Mouse (Mus musculus): Measurements from ENCODE around the gene Fga.

Gene Fga

DNA sequence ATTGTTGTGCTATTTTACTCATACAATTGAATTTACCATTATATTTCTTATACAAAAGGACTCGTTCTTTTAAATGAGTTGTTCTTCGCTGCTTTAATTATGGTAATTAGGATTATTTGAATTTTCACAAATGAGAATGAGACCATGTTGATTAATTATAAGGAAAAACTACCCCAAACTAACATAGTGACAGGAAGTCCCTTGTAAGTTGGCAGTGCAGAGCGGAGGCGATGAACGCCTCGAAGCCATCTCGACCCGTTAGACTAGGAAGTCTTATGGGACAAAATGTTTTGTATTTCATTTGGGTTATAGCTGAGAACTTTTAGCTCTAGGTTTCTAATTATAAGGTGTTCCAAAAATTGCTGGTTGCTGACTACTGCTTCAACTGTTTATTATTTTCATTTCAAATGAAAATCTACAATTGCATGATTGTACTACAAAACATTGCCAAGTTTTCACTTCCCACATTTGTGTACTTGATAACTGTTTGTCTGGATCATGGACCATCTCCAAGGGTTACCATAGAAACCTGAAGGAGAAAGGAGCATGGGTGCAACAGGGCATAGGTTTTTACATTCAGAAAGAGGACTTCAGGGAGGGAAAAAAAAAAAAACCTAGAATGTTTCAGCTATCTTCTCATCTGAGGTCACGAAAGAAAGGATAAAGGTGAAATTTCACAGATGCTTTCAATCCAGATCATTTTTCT, 1.8 kb downstream of the Fga start:
- DNase-seq (ENCODE audit: low read depth): no peak

DNA sequence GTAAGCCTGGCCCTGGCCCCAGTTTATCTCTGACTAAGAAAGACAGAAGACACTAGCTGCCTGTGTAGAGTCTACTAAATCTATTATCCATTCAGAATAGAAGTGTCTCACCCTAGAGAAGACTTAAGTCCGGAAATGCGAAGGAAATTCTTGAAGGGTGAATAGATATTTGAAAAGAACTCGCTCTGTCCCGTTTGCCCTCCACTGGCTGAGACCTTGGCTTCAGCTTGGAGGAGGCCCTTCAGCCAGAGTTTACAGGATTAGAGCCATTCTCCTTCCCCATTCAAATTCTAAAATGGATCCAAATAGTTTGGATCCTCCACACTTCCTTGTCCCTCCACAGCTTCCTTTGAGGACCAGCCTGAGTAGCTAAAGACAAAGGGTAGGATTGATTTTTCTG, 4.5 kb downstream of the Fga start:
- DNase-seq (ENCODE audit: low read depth): no peak

DNA sequence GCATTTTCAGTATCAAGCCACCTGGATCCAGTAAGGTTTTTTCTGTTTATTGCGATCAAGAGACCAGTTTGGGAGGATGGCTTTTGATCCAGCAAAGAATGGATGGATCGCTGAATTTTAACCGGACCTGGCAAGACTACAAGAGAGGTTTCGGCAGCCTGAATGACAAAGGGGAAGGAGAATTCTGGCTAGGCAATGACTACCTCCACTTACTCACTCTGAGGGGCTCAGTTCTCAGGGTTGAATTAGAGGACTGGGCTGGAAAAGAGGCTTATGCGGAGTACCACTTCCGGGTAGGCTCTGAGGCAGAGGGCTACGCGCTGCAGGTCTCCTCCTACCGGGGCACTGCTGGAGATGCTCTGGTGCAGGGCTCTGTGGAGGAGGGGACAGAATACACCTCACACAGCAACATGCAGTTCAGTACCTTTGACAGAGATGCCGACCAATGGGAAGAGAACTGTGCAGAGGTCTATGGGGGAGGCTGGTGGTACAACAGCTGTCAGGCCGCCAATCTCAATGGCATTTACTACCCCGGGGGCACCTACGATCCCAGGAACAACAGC, 7.0 kb downstream of the Fga start:
- DNase-seq (ENCODE audit: low read depth): no peak

DNA sequence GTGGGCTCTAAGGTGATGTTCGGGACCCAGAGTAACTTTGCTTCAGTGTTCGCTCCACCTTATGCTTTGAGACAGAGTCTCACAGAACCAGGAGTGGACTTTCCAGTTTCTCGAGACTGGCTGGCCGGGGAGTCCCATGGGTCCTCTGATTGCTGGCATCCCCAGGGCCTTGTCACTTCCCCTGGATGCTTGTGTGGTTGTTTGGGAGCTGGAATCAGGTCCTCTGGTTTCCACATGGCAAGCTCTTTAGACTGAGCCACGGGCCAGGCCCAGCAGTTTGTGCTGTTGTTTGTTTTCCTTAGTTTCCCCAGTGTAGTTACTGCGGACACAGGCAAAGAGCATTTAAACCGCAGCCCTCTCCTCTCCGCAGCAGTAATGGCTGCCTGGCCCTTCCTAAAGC, 7.9 kb downstream of the Fga start:
- no peak for DNase-seq (ENCODE audit: low read depth)

DNA sequence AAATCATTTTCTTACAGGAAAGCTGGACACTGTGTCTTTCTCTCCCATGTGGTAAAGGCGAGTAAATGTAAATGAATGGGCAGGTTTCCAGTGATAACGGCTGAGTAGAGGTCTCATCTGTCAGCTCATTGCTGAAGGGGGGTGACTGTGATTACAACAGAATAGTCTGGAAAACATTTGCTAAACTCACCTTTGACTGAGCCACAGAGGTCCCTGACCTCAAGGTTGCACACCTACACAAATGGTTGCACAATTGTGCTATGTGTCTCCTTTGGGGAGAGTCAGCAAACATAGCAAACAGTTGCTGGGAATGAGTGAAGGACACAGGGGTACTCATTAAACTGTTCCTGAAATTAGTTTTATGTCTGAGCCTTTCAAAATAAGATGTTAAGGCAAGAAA, 13.0 kb downstream of the Fga start:
- DNase-seq (ENCODE audit: low read depth): no peak

- no peak for DNase-seq (ENCODE audit: low read depth)
Observed at GRCm38 (mm10) chr3:83039666-83040065, 13.8 kb downstream of the Fga start.

GRCm38 (mm10) chr3:83042451-83042850, 16.6 kb downstream of the Fga start:
- no peak for DNase-seq (ENCODE audit: low read depth)

GRCm38 (mm10) chr3:83046649-83047048, 20.8 kb downstream of the Fga start:
- no peak for DNase-seq (ENCODE audit: low read depth)

DNA sequence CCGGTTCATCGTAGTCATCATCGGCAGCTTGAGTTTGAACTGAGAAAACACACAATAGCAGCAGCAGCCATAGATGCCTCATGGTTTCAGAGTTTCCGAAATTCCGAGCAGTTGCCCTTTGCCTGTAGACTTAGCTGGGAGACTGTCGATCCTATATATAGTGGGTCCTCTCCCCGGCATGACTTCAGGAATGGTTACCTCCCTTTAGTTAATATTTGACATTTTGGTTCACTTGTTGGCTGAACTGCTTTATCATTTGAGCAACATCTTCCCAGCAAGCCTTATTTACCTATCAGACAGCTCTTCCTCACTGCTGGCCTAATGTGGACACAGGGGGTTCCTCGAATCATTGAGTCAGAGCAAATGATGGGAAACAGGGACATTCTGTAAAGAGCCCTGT, 23.8 kb downstream of the Fga start, which contains the start of gene Fgb:
TSS of gene Fgb (minus strand) at position 184 of the 400 bp plus-strand sequence.
- no peak for DNase-seq (ENCODE audit: low read depth)

DNA sequence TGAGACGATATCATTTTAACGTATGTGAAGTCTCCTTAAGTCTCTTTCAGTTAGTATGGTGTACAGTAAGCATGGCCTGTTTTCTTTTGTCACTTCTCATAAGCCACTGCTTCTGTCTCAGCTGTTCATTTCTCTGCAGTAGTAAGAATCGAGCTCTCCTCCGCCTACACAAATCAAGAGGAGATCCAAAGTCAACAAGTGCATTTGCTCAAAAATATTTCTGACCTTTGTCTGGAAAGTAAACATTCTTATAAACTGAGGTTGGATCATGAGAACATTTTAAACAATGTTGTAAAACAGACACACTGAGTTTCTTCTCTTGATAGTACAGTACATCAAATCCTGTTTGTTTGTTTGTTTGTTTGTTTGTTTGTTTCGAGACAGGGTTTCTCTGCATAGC, 24.8 kb downstream of the Fga start:
- DNase-seq (ENCODE audit: low read depth): no peak

DNA sequence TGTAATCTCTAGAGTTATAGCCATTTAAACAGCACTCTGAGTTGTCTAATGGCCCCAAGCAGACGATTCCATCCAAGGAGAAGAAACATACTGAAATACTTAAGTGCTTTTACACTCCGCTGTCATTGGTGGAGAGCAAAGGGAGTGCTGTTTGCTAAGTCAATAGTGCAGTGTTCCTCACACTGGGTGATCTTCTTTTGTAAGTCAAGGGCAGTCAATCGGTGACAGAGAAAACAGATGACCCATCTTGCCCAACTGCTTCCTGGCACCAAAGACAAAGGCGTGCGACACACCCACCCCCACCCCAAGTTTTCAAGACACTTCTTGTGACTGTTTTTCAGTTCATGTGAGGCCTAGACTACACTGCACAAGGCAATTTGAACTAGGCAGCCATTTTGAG, 26.2 kb downstream of the Fga start:
- DNase-seq (ENCODE audit: low read depth): no peak

GRCm38 (mm10) chr3:83053126-83053525, 27.2 kb downstream of the Fga start:
- no peak for DNase-seq (ENCODE audit: low read depth)

DNA sequence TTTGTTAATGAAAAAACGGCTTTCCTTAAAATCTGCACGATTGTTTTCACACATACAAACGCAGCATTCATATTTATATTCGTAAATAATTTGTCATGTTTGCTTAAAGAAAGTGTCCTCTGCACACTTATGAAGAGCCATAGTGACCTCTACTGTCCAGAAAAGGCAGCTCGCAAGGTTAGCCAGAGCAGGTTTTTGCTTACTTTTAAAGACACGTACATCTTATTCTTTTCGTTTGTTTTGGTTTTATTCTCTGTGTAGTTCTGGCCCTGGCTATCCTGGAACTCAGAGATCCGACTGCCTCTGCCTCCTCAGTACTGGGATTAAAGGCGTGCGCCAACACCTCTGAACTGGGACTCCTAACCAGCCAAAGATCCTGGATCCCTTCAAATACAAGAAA, 27.9 kb downstream of the Fga start:
- DNase-seq (ENCODE audit: low read depth): peak; percentile 63

DNA sequence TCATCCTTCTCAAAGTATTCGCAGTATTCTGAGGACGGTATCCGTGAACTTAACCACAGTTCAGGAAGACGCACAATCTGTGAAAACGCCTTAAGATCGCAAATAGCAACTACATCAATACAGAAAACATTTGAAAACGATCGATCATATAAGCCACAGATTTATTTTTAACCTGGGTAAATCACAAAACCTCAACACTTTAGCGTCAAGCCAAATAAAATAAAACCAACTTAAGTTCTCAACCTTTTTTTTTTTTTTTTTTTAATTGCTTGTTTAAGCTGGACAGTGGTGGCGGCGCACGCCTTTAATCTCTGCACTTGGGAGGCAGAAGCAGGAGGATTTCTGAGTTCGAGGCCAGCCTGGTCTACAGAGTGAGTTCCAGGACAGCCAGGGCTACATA, 28.9 kb downstream of the Fga start:
- no peak for DNase-seq (ENCODE audit: low read depth)

DNA sequence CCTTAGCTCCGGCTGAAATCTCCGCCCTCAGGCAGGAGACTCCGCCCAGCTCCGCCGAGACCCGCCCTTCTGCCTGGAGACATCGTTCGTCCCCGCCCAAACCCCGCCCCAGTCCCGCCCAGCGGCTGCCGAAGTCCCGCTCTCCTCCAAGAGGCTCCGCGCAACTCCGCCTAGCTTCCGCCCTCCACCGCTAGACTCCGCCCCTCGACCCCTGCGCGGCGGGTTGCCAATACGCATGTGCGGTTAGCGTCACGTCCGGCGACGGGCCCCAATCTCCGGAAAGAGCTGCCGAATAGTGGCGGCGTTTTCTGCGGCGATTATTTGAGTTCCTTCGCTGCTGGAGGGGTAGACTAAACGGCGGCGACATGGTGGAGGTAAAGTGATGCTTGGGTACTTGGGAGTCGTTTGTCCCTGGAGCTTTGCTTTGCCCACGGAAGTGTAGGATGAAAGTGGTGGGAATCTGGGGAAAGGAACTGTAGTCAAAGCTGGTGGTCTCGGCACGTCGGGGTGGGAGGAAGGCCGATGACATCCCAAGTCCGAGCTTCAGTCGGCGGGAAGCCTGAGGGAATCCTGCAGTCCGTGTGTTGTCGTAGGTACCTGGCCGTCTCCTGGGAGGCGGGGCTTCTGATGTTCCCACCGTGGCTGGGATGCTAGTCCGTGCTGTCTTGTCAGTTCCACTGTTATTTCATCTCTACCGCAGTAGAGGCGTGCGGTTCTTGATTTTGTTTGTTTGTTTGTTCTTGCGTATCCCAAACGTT, 29.6 kb downstream of the Fga start, which contains the start of gene Plrg1:
TSS of gene Plrg1 (plus strand) at position 242 of the 758 bp plus-strand sequence.
- peak; percentile 99 for DNase-seq (ENCODE audit: low read depth)

- no peak for DNase-seq (ENCODE audit: low read depth)
Observed at GRCm38 (mm10) chr3:83057046-83057445, 31.2 kb downstream of the Fga start.

GRCm38 (mm10) chr3:83067920-83068319, 42.0 kb downstream of the Fga start:
- no peak for DNase-seq (ENCODE audit: low read depth)

DNA sequence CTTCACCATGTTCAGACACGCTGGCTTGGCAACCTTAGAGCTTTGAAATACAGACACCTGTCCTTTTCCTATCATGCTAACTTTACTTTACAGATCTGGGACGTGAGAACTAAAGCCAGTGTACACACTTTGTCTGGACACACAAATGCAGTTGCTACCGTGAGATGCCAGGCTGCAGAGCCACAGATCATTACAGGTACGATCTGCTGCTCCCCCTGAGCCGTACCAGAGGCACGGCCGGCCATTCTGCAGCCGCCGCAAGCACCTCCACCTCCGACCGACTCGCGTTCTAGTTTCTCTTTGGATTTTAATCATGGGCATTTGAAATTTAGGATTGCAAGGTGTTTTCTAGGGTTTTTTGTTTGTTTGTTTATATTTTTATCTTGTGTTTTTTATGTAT, 43.0 kb downstream of the Fga start:
- DNase-seq (ENCODE audit: low read depth): no peak

GRCm38 (mm10) chr3:83070231-83070630, 44.4 kb downstream of the Fga start:
- no peak for DNase-seq (ENCODE audit: low read depth)

- no peak for DNase-seq (ENCODE audit: low read depth)
Observed at GRCm38 (mm10) chr3:83076563-83076962, 50.7 kb downstream of the Fga start.

GRCm38 (mm10) chr3:83080567-83081055, 54.7 kb downstream of the Fga start:
- DNase-seq (ENCODE audit: low read depth): peak; percentile 71

Data from naive thymus-derived CD4-positive, alpha-beta T cell, adult 2 months (primary cell).